Mouse (Mus musculus) embryonic facial prominence, embryonic 11.5 days (tissue): Measurements from ENCODE around the gene Sox6. TPM values are rescaled to one million over a fixed set of nuclear protein-coding genes. Genes with fewer than 3 reads are reported as not detected.

Source experiments
- ATAC-seq: fragments of 200-750 bp; cut with Nextera tagmentation; replicated peaks from 2 replicates; pipeline ENCODE4 v1.8.0; 2017; ENCODE audit warnings: low read depth; ENCODE audit not compliant: insufficient number of reproducible peaks, low FRiP score, low TSS enrichment
- DNase-seq: peaks from one replicate; pipeline ENCODE4 v3.0.0-alpha.2; 2015; ENCODE audit warnings: low spot score
- H3K27ac ChIP-seq: fragments of 300-500 bp; sonication (generic); replicated peaks from 2 replicates; pipeline ENCODE4 v1.5.1; 2014; ENCODE audit warnings: mild to moderate bottlenecking, low read depth, low read length, control low read depth
- H3K27me3 ChIP-seq: fragments of 300-500 bp; sonication (generic); 2 replicates; pipeline ENCODE4 v1.6.1; 2014; ENCODE audit warnings: mild to moderate bottlenecking, low read length, moderate library complexity, mixed read lengths; ENCODE audit not compliant: control insufficient read depth, insufficient read depth
- H3K36me3 ChIP-seq: fragments of 300-500 bp; sonication (generic); replicated peaks from 2 replicates; pipeline ENCODE4 v1.6.1; 2014; ENCODE audit warnings: low read depth, mild to moderate bottlenecking, low read length, moderate library complexity, mixed read lengths; ENCODE audit not compliant: control insufficient read depth, insufficient read depth
- H3K4me1 ChIP-seq: fragments of 300-500 bp; sonication (generic); 2 replicates; pipeline ENCODE4 v1.6.1; 2014; ENCODE audit warnings: low read length, mixed read lengths; ENCODE audit not compliant: control insufficient read depth, insufficient read depth
- H3K4me2 ChIP-seq: fragments of 300-500 bp; sonication (generic); 2 replicates; pipeline ENCODE4 v1.6.1; 2014; ENCODE audit warnings: low read depth, mild to moderate bottlenecking, control low read depth, low read length, moderate library complexity
- H3K4me3 ChIP-seq: fragments of 300-500 bp; sonication (generic); 2 replicates; pipeline ENCODE4 v1.5.1; 2014; ENCODE audit warnings: low read depth, low read length, control low read depth
- H3K9ac ChIP-seq: fragments of 300-500 bp; sonication (generic); replicated peaks from 2 replicates; pipeline ENCODE4 v1.6.1; 2014; ENCODE audit warnings: mild to moderate bottlenecking, control low read depth, low read length
- H3K9me3 ChIP-seq: fragments of 300-500 bp; sonication (generic); replicated peaks from 2 replicates; pipeline ENCODE4 v1.6.1; 2016; ENCODE audit warnings: mild to moderate bottlenecking, low read length, inconsistent platforms, mixed read lengths; ENCODE audit not compliant: control insufficient read depth
- WGBS: fragments of 180-500 bp; shearing (Covaris S2); extraction: QIAGEN DNeasy Blood & Tissue Kit; methylation state at CpG from one replicate; pipeline ENCODE4 v1.1.7; 2014; 5-methylcytosine and 5-hydroxymethylcytosine counted together
- polyA plus RNA-seq: library from polyadenylated mRNA; unstranded; fragments of >200 nt; fragmentation: Nextera tagmentation; extraction: Ambion mirVana; gene quantifications from 2 replicates; pipeline ENCODE4 v1.2.1, GENCODE M21; 2014

Gene Sox6
- polyA plus RNA-seq, 1 experiment from 2014 or later, result 29.2 TPM

GRCm38 (mm10) chr7:115903368-115903767, 135.2 kb downstream of the Sox6 start:
- Histone ChIP-seq H3K27ac (no peak overlapping the region), H3K9me3 (no peaks in the 10 kb centered on the region), H3K4me3 (no peak overlapping the region), H3K9ac (no peak overlapping the region), H3K4me2 (no peak overlapping the region), H3K27me3 (no peaks in the 10 kb centered on the region), H3K36me3 (no peaks in the 10 kb centered on the region), H3K4me1 (no peaks in the 10 kb centered on the region)
- WGBS, result 56% methylated on average over 1 of the region's 1 CpGs
- DNase-seq (peak; percentile 12), ATAC-seq (no peak)

GRCm38 (mm10) chr7:115895831-115896230, 142.8 kb downstream of the Sox6 start:
- ATAC-seq, result no peak
- no peaks in the 10 kb centered on the region for H3K4me1 ChIP-seq

GRCm38 (mm10) chr7:115895028-115895671, 143.4 kb downstream of the Sox6 start:
- Histone ChIP-seq H3K9ac (no peak overlapping the region), H3K4me3 (no peak overlapping the region), H3K4me2 (no peak overlapping the region), H3K27me3 (no peaks in the 10 kb centered on the region), H3K36me3 (no peaks in the 10 kb centered on the region), H3K27ac (no peak overlapping the region), H3K4me1 (no peaks in the 10 kb centered on the region), H3K9me3 (no peaks in the 10 kb centered on the region)
- DNase-seq (no peak), ATAC-seq (no peak)
- 66% methylated on average over 4 of the region's 4 CpGs for WGBS

More at GRCm38 (mm10) chr7:115895831-115896230, 142.8 kb downstream of the Sox6 start:
- Histone ChIP-seq H3K4me2 (no peak overlapping the region), H3K9me3 (no peaks in the 10 kb centered on the region), H3K9ac (no peak overlapping the region), H3K27ac (no peak overlapping the region), H3K4me3 (no peak overlapping the region), H3K27me3 (no peaks in the 10 kb centered on the region), H3K36me3 (no peaks in the 10 kb centered on the region)
- WGBS, result 85% methylated on average over 6 of the region's 6 CpGs
- no peak for DNase-seq

- H3K36me3 ChIP-seq, result no peaks in the 10 kb centered on the region
- no peak overlapping the region for H3K4me2 ChIP-seq
- H3K9ac ChIP-seq, result no peak overlapping the region
- no peak overlapping the region for H3K27ac ChIP-seq
- no peaks in the 10 kb centered on the region for H3K27me3 ChIP-seq
- ATAC-seq (no peak), DNase-seq (no peak)
- no peaks in the 10 kb centered on the region for H3K4me1 ChIP-seq
- no peak overlapping the region for H3K4me3 ChIP-seq
- no peaks in the 10 kb centered on the region for H3K9me3 ChIP-seq
- WGBS, result 94% methylated on average over 3 of the region's 3 CpGs
Observed at GRCm38 (mm10) chr7:115891482-115891881, 147.1 kb downstream of the Sox6 start.

GRCm38 (mm10) chr7:115889926-115890325, 148.7 kb downstream of the Sox6 start:
- Histone ChIP-seq H3K36me3 (no peaks in the 10 kb centered on the region), H3K9me3 (no peaks in the 10 kb centered on the region), H3K4me3 (no peak overlapping the region), H3K4me2 (no peak overlapping the region), H3K27ac (no peak overlapping the region), H3K9ac (no peak overlapping the region), H3K4me1 (no peaks in the 10 kb centered on the region), H3K27me3 (no peaks in the 10 kb centered on the region)
- ATAC-seq, result peak; percentile 88
- DNase-seq, result peak; percentile 88
- 29% methylated on average over 7 of the region's 7 CpGs for WGBS

GRCm38 (mm10) chr7:115888561-115888960, 150.0 kb downstream of the Sox6 start:
- DNase-seq (no peak), ATAC-seq (no peak)
- Histone ChIP-seq H3K27ac (no peak overlapping the region), H3K9ac (no peak overlapping the region), H3K9me3 (no peaks in the 10 kb centered on the region), H3K4me3 (no peak overlapping the region), H3K27me3 (no peaks in the 10 kb centered on the region), H3K4me2 (no peak overlapping the region), H3K36me3 (no peaks in the 10 kb centered on the region), H3K4me1 (no peaks in the 10 kb centered on the region)
- WGBS, result 87% methylated on average over 1 of the region's 1 CpGs

- Histone ChIP-seq H3K9ac (no peak overlapping the region), H3K27ac (no peak overlapping the region), H3K4me3 (no peak overlapping the region), H3K4me2 (no peak overlapping the region), H3K27me3 (no peaks in the 10 kb centered on the region), H3K36me3 (no peaks in the 10 kb centered on the region), H3K9me3 (no peaks in the 10 kb centered on the region), H3K4me1 (no peaks in the 10 kb centered on the region)
- no peak for ATAC-seq
- no peak for DNase-seq
- 68% methylated on average over 7 of the region's 7 CpGs for WGBS
Observed at GRCm38 (mm10) chr7:115888120-115888519, 150.5 kb downstream of the Sox6 start.

GRCm38 (mm10) chr7:115872903-115873302, 165.7 kb downstream of the Sox6 start:
- Histone ChIP-seq H3K9ac (no peak overlapping the region), H3K9me3 (no peaks in the 10 kb centered on the region), H3K27me3 (no peaks in the 10 kb centered on the region), H3K4me2 (no peak overlapping the region), H3K36me3 (no peaks in the 10 kb centered on the region), H3K4me3 (no peak overlapping the region), H3K4me1 (no peaks in the 10 kb centered on the region), H3K27ac (no peak overlapping the region)
- no peak for ATAC-seq
- no peak for DNase-seq
- WGBS, result 98% methylated on average over 2 of the region's 2 CpGs
